Mouse (Mus musculus) macrophage (primary cell): Measurements from ENCODE around the gene Popdc2. TPM values are rescaled to one million over a fixed set of nuclear protein-coding genes. Genes with fewer than 3 reads are reported as not detected.
"Not testable (repeated sequence)": the region's sequence is repeated elsewhere in the genome, so short reads cannot be mapped to it uniquely, and the experiment has no call there.

Source experiments
- H3K27ac ChIP-seq: fragments of 350-480 bp; formaldehyde crosslinking; 2 replicates; pipeline ENCODE4 v1.9.0; 2021
- H3K36me3 ChIP-seq: fragments of 350-480 bp; formaldehyde crosslinking; 2 replicates; pipeline ENCODE4 v1.9.0; 2021; ENCODE audit errors: inconsistent target
- H3K4me3 ChIP-seq: fragments of 350-480 bp; formaldehyde crosslinking; 2 replicates; pipeline ENCODE4 v1.9.0; 2021; ENCODE audit errors: inconsistent target
- H3K79me2 ChIP-seq: fragments of 350-480 bp; formaldehyde crosslinking; 2 replicates; pipeline ENCODE4 v1.9.0; 2021; ENCODE audit errors: inconsistent target
- WGBS: methylation state at CpG from one replicate; pipeline ENCODE4 v1.1.7; 2026; ENCODE audit warnings: inconsistent platforms; ENCODE audit not compliant: missing documents; 5-methylcytosine and 5-hydroxymethylcytosine counted together
- polyA plus RNA-seq: library from polyadenylated mRNA; stranded (reverse); fragments of 250-400 nt; gene quantifications from 3 replicates; pipeline ENCODE4 v1.2.4, GENCODE M21; 2018; ENCODE audit warnings: inconsistent platforms
- total RNA-seq, 78 experiments: library from RNA; depleted of rRNA; stranded (reverse); fragments of 250-400 nt; gene quantifications; 1 replicate in 9 of 78; 2 replicates in 24 of 78; 3 replicates in 43 of 78; 4 replicates in 2 of 78; pipeline ENCODE4 v1.2.4; 2018; ENCODE audit warnings: inconsistent platforms in 56 of 78

Popdc2 gene
- 1 to 10 TPM in 6 of 26 experiments, under 1 TPM in 13, not detected in 7; 0.44 to 1.9 (median 0.72) TPM for total RNA-seq (2018; cell fraction: chromatin; rRNA removed)
- under 1 TPM in 12 of 26 experiments, not detected in 14; 0.06 to 0.33 (median 0.10) TPM for total RNA-seq (2018; cell fraction: cytosol; rRNA removed)
- 1 to 10 TPM in 3 of 26 experiments, under 1 TPM in 22, not detected in 1; 0.24 to 2.2 (median 0.48) TPM for total RNA-seq (2018; cell fraction: nucleus; rRNA removed)
- polyA plus RNA-seq: not detected in 3 replicates

DNA sequence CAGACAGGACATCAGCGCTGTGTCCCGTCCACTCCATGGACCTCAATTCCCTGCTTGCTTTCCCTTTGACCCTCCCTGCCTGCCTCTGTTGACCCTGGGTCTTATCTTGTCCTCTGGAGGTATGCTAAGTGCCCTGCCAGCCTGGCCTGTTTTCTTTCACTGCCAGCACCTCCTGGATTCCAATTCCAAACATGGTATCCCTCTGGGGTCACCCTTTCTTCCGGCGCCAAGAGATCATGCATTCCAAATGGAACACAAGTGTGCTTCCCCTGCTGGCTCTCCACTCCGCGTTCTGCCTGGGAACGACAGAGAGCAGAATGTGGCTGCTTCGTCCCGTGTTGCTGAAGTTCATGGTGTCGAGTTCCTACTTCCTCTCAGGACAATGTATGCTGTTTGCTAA lies at the start of gene Popdc2:
Popdc2 (plus strand) TSS at position 277 of the 400 bp plus-strand sequence.
- no peak within 1 kb of the TSS for H3K27ac ChIP-seq
- no peak within 1 kb of the TSS for H3K4me3 ChIP-seq
- no peaks in the 10 kb centered on the region for H3K79me2 ChIP-seq
- H3K36me3 ChIP-seq: no peaks in the 10 kb centered on the region
- WGBS: 80% methylated on average over 10 of the region's 10 CpGs

DNA sequence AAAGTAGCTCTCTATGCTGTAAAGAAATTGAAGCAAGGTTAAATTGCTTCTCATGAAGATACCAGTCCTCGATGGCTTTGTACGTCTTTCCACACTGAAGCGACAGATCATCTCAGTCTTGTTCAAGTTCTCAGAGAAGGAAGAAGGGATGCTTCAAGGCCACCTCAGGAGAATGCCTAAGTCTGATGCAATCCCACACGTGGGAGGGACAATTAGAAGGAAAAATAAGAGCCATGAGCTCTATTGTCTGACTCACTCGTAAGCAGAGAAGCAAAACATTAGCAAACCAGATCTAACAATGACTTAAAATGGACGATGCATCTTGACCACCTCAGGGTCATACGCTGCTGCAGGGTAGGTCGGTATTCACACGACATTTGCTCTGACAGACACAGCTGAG lies 43.5 kb upstream of the Popdc2 start:
- Histone ChIP-seq H3K27ac (no peak overlapping the region), H3K36me3 (no peaks in the 10 kb centered on the region), H3K79me2 (no peaks in the 10 kb centered on the region), H3K4me3 (no peak overlapping the region)
- 84% methylated on average over 9 of the region's 9 CpGs for WGBS

DNA sequence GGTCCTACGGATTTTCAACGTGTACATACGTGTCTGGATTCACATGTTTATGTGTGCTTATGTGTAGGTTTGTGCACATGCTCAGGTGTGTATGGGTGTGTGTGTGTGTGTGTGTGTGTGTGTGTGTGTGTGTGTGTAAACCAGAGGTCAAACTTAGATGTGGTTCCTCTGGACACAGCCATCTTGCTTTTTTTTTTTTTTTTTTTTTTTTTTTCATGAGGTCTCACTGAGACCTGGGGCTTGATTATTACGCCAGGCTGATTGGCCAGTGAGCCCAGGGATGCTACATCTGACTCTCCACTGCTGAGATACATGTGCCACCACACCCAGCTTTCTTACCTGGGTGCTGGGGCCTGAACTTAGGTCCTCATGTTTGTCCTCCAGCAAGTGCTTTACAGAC lies 42.9 kb upstream of the Popdc2 start:
- Histone ChIP-seq H3K36me3 (no peaks in the 10 kb centered on the region), H3K4me3 (no peak overlapping the region), H3K27ac (no peak overlapping the region), H3K79me2 (no peaks in the 10 kb centered on the region)
- WGBS: 97% methylated on average over 4 of the region's 4 CpGs

DNA sequence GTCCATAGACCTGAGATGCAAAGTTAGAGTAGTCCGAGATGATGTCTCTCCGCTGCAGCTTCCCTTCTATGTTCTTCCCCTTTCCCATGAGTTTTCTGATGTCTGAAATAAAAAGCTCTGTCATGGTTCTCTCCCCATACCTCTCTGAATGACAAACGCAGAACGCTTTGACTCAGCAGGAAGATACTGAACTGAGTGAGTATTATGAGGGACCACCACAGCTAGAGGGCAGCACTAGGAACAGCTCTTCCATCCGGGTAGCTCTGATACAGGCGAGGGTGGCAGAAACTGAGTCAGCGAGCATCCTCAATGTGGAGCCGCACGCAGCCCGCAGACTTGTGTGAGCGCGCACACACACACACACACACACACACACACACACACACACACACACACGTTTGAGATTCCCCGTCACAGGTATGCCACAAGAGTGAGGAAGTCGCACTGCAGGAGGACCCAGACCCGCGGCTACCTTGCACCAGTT lies 40.5 kb upstream of the Popdc2 start:
- Histone ChIP-seq H3K79me2 (no peaks in the 10 kb centered on the region), H3K4me3 (no peak overlapping the region), H3K27ac (no peak overlapping the region), H3K36me3 (no peaks in the 10 kb centered on the region)
- 22% methylated on average over 14 of the region's 17 CpGs for WGBS

DNA sequence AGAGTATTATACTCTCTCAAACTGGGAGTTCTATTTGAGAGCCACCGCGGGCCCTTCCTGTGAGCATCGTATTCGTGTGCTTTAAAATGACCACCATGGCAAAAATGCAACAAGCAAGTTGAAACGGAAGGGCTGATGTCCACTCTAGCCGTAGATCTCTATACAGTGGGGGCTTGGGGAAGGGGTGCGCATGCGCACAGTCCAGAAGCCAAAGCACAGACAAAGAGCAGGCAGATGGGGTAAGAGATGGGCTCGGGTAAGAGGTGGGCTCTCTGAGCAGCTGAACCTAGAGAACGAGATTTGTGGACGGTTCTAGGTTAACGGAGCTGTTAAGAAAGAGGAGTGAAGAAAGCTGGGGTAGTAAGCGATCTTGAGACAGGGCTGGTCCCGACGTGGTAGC lies 37.7 kb upstream of the Popdc2 start:
- no peaks in the 10 kb centered on the region for H3K36me3 ChIP-seq
- no peak overlapping the region for H3K4me3 ChIP-seq
- no peak overlapping the region for H3K27ac ChIP-seq
- 90% methylated on average over 15 of the region's 15 CpGs for WGBS
- H3K79me2 ChIP-seq: no peaks in the 10 kb centered on the region

DNA sequence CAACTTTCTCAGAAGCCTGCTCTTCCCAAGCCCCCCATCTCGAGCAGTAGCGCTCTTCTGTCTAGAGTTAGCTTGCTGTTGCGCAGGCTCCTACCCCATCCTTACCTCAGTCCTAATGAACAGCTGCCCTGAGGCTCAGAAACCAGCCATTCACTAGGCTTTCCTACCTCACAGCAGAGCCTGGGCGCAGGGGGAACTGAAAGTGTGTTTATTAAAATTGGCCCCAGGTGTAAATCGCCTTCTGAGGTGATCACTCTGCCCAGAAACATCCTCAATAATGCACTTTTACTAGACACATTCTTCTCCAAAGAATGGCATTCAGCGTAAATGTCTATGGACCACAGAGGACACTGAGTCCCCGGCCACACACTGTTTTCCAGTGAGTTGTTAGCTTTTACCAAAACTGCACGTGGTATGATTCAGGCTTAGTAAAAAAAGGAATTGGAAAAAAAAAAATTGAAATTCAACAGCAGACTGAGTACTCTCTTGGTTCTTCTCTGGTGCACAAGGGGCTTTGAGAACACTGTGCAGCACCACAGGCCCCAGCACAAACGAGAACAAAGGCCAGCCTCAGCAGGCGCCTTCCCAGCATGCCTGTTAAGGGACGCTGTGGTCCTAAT lies 35.1 kb upstream of the Popdc2 start:
- no peaks in the 10 kb centered on the region for H3K79me2 ChIP-seq
- 87% methylated on average over 10 of the region's 11 CpGs for WGBS
- no peak overlapping the region for H3K27ac ChIP-seq
- H3K36me3 ChIP-seq: no peaks in the 10 kb centered on the region
- no peak overlapping the region for H3K4me3 ChIP-seq

DNA sequence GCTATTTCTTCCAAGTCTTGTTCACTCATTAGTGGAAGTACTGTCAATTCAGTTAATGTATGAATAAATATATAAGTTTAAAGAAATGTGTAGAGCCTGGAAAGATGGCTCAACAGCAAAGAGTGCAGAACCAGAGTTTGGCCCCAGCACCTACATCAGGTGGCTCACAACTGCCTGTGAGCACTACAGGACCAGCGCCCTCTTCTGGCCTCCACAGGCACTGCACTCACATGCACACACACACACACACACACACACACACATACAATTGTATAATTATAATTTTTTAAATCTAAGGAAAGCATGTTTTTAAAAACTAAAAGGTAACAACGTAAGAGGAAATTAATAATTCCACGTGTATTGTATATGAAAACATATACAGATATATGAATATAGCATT lies 32.7 kb upstream of the Popdc2 start:
- Histone ChIP-seq H3K27ac (no peak overlapping the region), H3K36me3 (no peaks in the 10 kb centered on the region), H3K79me2 (no peaks in the 10 kb centered on the region), H3K4me3 (no peak overlapping the region)
- 100% methylated on average over 2 of the region's 3 CpGs for WGBS

DNA sequence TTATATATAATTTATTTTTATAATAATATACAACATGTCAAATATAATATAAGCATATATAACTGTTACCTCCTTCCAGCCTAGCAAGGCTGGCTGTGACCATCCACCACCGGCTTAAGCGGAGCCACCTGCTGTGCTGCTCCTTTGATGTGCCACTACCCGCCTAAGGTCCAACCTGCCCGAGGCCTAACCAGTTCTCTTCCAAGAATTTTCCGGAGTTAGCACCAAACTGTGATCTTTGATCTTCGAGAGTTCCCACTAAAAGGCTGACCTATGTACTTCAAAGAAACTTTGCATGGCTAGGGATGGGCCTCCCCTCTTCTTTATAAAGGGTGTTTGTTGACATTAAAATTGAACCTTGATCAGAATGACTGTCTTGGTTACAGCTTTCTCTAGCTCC lies 27.6 kb upstream of the Popdc2 start:
- WGBS: 86% methylated on average over 6 of the region's 6 CpGs
- H3K4me3 ChIP-seq: no peak overlapping the region
- no peaks in the 10 kb centered on the region for H3K79me2 ChIP-seq
- H3K27ac ChIP-seq: no peak overlapping the region
- no peaks in the 10 kb centered on the region for H3K36me3 ChIP-seq

DNA sequence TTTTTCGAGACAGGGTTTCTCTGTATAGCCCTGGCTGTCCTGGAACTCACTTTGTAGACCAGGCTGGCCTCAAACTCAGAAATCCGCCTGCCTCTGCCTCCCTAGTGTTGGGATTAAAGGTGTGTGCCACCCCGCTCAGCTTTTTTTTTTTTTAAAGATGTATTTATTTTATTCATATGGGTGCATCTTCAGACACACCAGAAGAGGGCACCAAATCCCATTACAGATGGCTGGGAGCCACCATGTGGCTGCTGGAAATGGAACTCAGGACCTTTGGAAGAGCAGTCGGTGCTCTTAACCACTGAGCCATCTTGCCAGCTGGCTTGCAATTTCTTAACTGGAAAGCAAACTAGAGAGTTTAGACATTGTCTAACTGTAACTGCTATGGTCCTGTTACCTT lies 23.9 kb upstream of the Popdc2 start:
- not testable (repeated sequence) for H3K4me3 ChIP-seq, H3K36me3 ChIP-seq, H3K27ac ChIP-seq, H3K79me2 ChIP-seq
- WGBS: 85% methylated on average over 2 of the region's 4 CpGs

DNA sequence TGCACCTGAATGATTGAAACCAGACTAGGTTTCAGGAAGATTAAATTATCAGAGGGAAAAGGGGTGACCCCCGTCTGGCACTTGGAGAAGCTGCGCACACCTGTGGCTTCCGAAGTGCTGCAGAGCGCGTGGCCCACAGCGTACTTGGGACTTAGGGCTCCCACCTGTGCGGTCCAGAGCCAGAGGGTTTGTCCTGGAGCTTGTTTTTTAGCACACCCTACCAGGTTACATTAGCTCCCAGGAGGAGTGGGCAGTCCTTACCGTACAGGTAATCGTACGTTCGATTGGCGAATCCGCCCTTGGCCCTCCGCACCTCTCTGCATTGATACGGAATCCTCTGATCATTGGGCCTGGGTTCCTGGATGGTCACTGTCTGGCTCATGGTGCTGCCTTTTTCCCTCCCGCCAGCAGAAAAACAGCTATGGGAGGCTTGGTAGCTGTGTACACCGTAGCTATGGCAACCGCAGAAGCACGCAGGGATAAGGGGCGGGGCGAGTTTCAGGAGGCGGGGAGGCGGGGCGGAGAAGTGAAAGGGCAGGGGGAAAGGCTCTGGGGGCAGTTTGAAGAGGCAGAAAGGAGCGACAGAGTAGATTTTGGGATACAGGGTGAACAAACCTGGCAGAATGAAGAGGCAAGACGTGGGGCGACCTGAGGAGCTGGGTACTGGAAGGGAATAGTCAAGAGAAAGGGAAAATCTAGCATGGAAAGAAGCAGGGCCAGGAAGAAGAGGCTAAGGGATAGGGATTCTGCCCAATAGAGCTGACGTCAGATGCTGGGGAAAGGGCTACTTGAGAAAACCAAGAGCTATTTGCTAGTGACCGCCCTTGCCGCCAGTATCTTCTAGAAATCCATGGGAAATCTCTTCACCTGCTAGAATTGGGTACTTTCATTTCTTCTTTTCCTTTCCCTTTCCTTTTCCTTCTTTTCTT lies 20.3 kb upstream of the Popdc2 start, which contains the start of gene Maats1:
Maats1 (minus strand) TSS at position 748 of the 929 bp plus-strand sequence.
- H3K79me2 ChIP-seq: no peaks in the 10 kb centered on the region
- WGBS: 38% methylated on average over 30 of the region's 30 CpGs
- no peak within 1 kb of the TSS for H3K27ac ChIP-seq
- H3K36me3 ChIP-seq: no peaks in the 10 kb centered on the region
- peak within 1 kb of the TSS; percentile 7; the same call in 1 of the 2 replicates for H3K4me3 ChIP-seq

DNA sequence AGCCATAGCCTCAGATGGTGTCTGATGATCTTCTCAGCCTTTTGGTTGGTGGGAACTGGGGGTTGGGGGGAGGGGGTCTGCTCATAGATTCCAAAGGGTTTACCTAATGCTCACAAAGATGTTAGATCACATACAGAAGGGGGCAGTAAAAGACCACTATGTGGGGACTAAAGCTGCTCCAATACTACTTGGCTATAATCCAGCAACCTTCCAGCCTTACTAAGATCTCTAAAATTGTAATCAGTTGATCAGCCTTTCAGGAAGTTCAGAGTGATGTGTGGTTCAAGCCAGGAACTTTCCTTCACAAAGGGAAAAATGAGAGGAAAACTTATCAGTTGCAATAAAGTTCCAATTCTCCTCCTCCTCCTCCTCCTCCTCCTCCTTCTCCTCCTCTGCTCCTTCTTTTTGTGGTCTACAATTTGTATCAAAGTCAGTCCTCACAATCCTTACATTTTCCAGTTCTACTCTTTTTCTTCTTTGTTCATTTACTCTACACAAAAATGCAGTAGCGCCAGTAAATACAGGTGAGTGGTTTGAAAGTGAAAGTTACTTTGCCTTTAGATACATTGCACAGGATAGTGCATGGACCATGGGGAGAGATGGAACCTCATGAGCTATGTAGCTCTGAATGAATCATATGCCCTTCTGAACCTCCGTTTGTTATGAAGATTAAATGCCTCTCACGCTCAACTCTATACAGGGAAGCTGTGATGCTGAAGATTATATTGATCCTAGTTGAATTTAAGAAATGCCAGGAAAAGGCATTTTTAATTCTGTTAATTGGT lies 16.9 kb upstream of the Popdc2 start:
- Histone ChIP-seq H3K4me3 (no peak overlapping the region), H3K27ac (no peak overlapping the region), H3K36me3 (peaks cover 14% of the 10 kb centered on the region; the same call in 1 of the 2 replicates), H3K79me2 (peaks cover 31% of the 10 kb centered on the region)
- 87% methylated on average over 3 of the region's 3 CpGs for WGBS

DNA sequence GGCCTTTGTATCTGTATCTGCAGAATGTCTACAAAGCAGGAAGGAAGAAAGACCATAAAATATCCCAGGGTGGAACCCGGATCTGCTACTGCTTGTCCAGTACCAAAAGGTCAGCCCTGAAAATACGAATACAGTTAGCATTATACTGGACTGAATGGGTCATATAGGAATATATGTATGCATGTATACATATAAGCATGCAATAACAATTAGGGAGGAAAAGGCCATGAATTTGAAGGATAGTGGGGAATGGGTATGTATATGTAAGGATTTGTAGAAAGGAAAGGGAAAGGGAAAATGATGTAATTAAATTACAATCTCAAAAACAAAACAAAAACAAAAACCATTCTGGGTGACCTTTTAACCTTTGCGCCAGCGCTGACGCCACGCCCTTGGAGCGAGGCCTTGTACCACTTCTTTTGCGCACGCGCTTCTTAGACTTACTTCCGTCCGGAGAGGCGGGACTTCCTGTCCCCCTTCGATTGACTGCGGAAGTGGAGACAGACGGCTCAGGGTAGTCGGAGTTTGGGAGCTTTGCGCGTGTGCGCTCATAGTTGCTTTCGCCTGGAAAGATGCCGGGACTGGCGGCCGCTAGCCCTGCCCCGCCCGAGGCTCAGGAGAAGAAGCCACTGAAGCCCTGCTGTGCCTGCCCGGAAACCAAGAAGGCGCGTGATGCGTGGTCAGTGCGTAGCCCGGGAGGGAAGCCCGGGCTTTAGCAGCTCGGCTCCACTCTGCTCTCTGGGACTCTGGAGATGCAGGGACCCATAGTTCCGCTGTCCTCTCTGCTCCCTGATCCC lies 15.3 kb upstream of the Popdc2 start, which contains the start of the genes Cox17 and Gm21987:
Cox17 (plus strand) TSS at position 463 of the 797 bp plus-strand sequence.
Gm21987 (plus strand) TSS at position 512 of the 797 bp plus-strand sequence.
- peaks cover 34% of the 10 kb centered on the region for H3K79me2 ChIP-seq
- 2% methylated on average over 33 of the region's 35 CpGs for WGBS
- H3K4me3 ChIP-seq: peak within 1 kb of the TSS; percentile 92
- peak within 1 kb of the TSS; percentile 79 for H3K27ac ChIP-seq
- peaks cover 30% of the 10 kb centered on the region for H3K36me3 ChIP-seq

DNA sequence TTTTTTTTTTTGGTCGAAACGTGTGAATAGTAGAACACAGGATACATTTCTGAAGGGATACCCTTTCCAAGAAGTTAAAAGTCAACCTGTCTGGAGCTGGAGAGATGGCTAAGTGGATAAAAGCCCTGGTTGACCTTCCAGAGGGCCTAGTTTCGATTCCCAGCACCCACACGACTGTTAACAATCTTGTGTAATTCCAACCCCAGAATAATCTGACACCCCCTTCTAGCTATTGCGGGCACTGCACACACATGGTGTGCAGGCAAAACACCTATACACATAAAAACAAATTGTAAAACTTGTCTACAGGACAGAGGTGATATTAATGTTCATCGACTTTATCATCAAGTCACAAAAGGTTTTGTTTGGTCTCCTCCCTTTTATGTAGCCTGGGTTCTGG lies 14.4 kb upstream of the Popdc2 start:
- WGBS: 47% methylated on average over 6 of the region's 6 CpGs
- H3K27ac ChIP-seq: peak overlapping the region; percentile 79
- H3K79me2 ChIP-seq: peaks cover 34% of the 10 kb centered on the region
- H3K4me3 ChIP-seq: peak overlapping the region; percentile 92
- H3K36me3 ChIP-seq: peaks cover 38% of the 10 kb centered on the region
